Mouse (Mus musculus): ENCODE results near the gene Ttll3. TPM values are rescaled to one million over a fixed set of nuclear protein-coding genes. Genes with fewer than 3 reads are reported as not detected.

Ttll3 gene
- polyA plus RNA-seq, 1 experiment from 2014 or later = 4.2 TPM

DNA sequence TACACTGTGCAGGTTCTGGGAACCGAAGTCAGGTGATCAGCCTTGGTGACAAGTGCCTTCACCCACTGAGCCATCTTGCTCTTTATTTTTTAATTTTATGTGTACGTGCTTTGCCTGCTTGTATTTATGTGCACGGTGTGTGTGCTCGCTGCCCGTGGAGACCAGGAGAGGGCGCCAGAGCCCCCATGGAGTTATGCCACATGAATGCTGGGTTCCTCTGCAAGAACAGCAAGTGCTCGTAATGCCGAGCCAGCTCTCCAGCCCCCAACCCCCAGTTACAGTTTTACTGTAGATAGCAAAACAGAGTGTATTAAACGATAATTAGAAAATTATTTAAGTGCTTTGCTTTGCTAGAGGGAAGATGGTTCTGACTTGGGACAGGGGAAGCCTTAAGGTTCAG, 17.6 kb downstream of the Ttll3 start:
- H3K27ac ChIP-seq = no peak overlapping the region
- H3K27me3 ChIP-seq (ENCODE audit: poor library complexity, severe bottlenecking) = no peaks in the 10 kb centered on the region
- no peaks in the 10 kb centered on the region for H3K9me3 ChIP-seq
- WGBS = 83% methylated on average over 9 of the region's 9 CpGs
- DNase-seq (ENCODE audit: extremely low spot score, low spot score) = no peak
- H3K4me3 ChIP-seq = no peak overlapping the region
- H3K36me3 ChIP-seq (replicated peaks) = peaks cover 17% of the 10 kb centered on the region
- H3K4me1 ChIP-seq = no peaks in the 10 kb centered on the region

DNA sequence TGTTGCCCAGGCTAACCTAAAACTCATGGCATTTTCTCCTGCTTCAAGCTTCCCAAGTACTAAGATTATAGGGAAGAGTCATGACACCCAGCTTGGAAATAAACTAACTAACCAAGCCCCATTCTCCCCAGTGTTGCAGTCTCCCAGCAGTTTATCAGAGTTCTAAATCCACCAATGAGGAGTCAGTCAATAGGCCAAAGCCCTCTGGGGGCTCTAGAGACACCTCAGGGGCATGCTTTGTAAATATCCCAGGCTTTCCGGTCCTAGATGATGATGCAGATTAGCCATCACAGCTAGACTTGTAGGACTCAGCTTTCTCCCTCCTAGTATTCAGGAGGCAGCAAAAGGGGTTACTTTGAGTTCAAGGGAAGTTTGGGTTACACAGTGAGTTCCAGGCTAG, 20.9 kb downstream of the Ttll3 start:
- no peak for DNase-seq (ENCODE audit: extremely low spot score, low spot score)
- H3K27me3 ChIP-seq (ENCODE audit: poor library complexity, severe bottlenecking) = no peaks in the 10 kb centered on the region
- WGBS = 79% methylated on average over 1 of the region's 1 CpGs

DNA sequence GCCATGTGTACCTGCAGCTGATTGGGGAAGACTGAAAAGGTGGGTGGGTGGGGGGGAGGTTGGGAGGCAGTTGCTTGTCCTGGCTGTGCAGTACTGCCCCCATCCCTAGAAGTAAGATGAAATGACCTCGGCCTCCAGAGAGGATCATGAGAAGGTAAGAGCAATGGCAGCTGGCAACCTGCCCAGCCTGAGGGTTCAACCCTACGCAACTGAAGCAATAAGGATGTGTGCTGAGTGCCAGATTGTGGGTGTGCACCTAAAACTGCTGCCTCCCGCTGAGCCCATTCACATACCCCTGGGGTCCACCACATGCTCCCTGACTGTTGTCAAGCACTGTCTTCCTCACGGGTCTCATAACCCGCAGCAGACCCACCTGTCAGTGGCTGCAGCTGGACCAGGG, 27.4 kb downstream of the Ttll3 start:
- Histone ChIP-seq H3K27ac (no peak overlapping the region), H3K36me3 (replicated peaks) (peaks cover 38% of the 10 kb centered on the region), H3K4me1 (peaks cover 17% of the 10 kb centered on the region), H3K9me3 (no peaks in the 10 kb centered on the region), H3K4me3 (no peak overlapping the region), H3K27me3 (ENCODE audit: poor library complexity, severe bottlenecking) (no peaks in the 10 kb centered on the region)
- whole genome bisulfite sequencing = 93% methylated on average over 5 of the region's 5 CpGs
- DNase-seq (ENCODE audit: extremely low spot score, low spot score) = no peak

More for the DNA sequence above, 20.9 kb downstream of the Ttll3 start:
- Histone ChIP-seq H3K27ac (no peak overlapping the region), H3K9me3 (no peaks in the 10 kb centered on the region), H3K36me3 (replicated peaks) (peaks cover 33% of the 10 kb centered on the region), H3K4me1 (no peaks in the 10 kb centered on the region), H3K4me3 (no peak overlapping the region)

DNA sequence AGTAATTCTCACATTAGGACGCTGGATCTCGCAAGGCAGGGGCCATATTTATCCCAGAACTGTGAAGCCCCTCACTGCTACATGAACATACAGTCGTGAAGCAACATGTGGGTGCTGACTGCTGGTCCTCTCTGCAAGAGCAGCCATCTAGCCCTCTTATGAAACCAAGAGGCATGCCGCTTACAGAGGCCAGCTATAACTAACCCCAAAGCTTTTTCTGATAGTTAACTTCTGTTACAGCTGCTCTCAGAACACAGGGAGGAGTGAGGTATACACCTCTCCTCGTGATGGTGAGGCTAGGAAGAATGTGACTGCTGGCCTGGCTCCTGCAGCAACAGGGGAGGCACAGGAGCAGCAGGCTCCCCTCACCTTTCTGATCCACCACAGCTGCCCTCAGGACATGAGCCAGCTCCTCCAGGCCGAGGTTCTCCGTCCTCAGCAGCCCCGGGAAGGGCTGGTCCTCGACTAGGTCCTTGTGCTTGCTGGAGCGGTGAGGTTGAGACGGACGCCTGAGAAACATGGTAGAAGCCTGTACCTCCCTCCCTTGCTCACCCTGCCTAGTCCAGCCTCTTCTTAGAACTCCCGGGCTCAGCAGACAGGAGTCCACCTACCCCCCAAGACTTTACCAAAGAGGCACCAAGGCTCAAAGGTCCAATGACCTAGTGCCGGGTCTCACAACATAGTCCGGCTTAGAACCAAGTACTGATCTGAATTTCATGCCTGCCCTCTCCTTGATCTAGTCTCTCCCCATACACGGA, 29.6 kb downstream of the Ttll3 start:
- H3K27ac ChIP-seq = peak overlapping the region; percentile 80
- WGBS = 20% methylated on average over 16 of the region's 16 CpGs
- H3K4me3 ChIP-seq = peak overlapping the region; percentile 64
- peaks cover 35% of the 10 kb centered on the region for H3K36me3 ChIP-seq (replicated peaks)
- no peaks in the 10 kb centered on the region for H3K27me3 ChIP-seq (ENCODE audit: poor library complexity, severe bottlenecking)
- no peaks in the 10 kb centered on the region for H3K9me3 ChIP-seq
- DNase-seq (ENCODE audit: extremely low spot score, low spot score) = no peak
- H3K4me1 ChIP-seq = peaks cover 17% of the 10 kb centered on the region

DNA sequence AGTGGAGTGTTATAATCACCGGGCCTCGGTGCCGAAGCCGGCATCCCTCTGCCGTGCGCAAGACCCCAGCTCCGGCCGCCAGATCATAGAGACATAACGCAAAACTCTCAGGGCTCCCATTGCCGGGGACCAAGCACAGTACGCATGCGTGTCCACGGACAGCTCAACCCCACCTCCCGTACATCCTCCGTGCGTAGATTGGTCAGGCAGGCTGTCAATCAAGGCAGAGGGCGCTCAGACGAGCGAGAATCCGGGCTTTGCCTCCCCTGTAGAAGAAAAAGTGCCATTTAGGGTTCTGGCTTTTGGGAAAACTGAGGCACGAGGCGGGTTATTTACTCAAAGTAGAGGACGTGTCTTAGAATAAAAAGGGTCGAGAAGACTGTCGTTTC, 30.1 kb downstream of the Ttll3 start, which contains the start of gene Rpusd3:
Gene Rpusd3 (minus strand): TSS at position 142 of the 389 bp plus-strand sequence.
- H3K27me3 ChIP-seq (ENCODE audit: poor library complexity, severe bottlenecking) = no peaks in the 10 kb centered on the region
- peaks cover 30% of the 10 kb centered on the region for H3K36me3 ChIP-seq (replicated peaks)
- peak; percentile 94 for DNase-seq (ENCODE audit: extremely low spot score, low spot score)
- peak within 1 kb of the TSS; percentile 64 for H3K4me3 ChIP-seq
- WGBS = under 1% methylated on average over 25 of the region's 25 CpGs
- H3K4me1 ChIP-seq = peaks cover 17% of the 10 kb centered on the region
- H3K27ac ChIP-seq = peak within 1 kb of the TSS; percentile 80
- H3K9me3 ChIP-seq = no peaks in the 10 kb centered on the region

DNA sequence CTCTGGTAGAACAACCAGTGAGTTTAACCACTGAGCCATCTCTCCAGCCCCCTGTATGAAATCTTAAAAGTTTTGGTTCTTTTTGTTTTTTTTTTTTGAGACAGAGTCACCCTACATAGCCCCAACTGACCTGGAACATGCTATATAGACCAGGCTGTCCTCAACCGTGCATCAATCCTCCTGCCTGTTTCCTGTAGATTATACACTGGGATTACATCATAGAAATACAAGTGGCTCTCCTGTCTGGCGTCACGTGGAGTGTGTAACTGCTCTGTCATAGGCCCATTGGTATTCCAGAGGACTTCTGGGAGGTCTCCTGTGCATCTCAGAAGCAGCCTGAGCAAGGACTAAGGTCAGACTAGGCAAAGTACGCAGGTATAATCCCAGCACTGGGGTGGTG, 33.9 kb downstream of the Ttll3 start:
- no peak for DNase-seq (ENCODE audit: extremely low spot score, low spot score)
- Histone ChIP-seq H3K36me3 (replicated peaks) (no peaks in the 10 kb centered on the region), H3K4me3 (no peak overlapping the region), H3K27ac (no peak overlapping the region), H3K27me3 (ENCODE audit: poor library complexity, severe bottlenecking) (no peaks in the 10 kb centered on the region), H3K4me1 (peaks cover 12% of the 10 kb centered on the region), H3K9me3 (0 out of 2 replicates have a peak, but pooled peaks cover 4% of the 10 kb centered on the region)
- whole genome bisulfite sequencing = 83% methylated on average over 4 of the region's 4 CpGs

DNA sequence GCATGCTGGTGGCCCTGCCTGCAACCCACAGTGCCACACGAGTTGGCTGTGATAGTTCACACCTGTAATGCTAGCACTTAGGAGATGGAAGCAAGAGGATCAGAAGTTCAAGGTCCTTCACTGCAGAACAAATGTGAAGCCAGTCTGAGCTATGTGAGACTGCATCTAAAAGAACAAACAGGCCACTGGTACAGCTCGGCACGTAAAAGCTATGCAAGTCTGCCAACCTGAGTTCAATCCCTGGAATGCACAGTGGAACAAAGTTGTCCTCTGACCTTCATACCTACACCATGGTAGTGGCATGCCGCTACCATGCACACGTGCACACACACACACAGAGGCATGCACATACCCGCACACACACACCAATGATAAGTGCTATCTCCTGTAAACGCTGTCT, 35.1 kb downstream of the Ttll3 start:
- no peak overlapping the region for H3K4me3 ChIP-seq
- WGBS = 90% methylated on average over 7 of the region's 7 CpGs
- H3K4me1 ChIP-seq = peaks cover 4% of the 10 kb centered on the region
- no peaks in the 10 kb centered on the region for H3K36me3 ChIP-seq (replicated peaks)
- H3K27ac ChIP-seq = no peak overlapping the region
- 0 out of 2 replicates have a peak, but pooled peaks cover 4% of the 10 kb centered on the region for H3K9me3 ChIP-seq
- DNase-seq (ENCODE audit: extremely low spot score, low spot score) = no peak
- H3K27me3 ChIP-seq (ENCODE audit: poor library complexity, severe bottlenecking) = no peaks in the 10 kb centered on the region

DNA sequence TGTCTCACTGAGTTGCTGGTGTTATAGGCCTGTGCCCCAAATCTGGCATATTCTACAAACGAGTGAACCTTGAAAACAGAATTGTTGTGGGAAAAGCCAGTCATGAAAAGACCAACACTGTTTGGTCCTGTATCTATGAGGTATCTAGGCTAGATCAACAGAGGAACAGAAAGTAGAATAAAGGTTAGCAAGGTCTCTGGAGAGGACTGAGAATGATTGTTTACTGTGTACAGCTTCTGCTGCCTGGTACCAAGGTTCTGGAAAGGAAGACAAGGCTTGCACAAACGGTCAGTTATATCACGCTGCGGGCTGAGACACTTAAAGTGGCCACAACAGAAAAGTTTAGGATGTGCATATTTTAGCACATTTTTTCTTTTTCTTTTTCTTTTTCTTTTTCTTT, 37.6 kb downstream of the Ttll3 start:
- WGBS = 91% methylated on average over 4 of the region's 4 CpGs
- Histone ChIP-seq H3K36me3 (replicated peaks) (no peaks in the 10 kb centered on the region), H3K4me3 (no peak overlapping the region), H3K4me1 (no peaks in the 10 kb centered on the region), H3K9me3 (0 out of 2 replicates have a peak, but pooled peaks cover 4% of the 10 kb centered on the region), H3K27me3 (ENCODE audit: poor library complexity, severe bottlenecking) (no peaks in the 10 kb centered on the region), H3K27ac (no peak overlapping the region)
- DNase-seq (ENCODE audit: extremely low spot score, low spot score) = no peak

DNA sequence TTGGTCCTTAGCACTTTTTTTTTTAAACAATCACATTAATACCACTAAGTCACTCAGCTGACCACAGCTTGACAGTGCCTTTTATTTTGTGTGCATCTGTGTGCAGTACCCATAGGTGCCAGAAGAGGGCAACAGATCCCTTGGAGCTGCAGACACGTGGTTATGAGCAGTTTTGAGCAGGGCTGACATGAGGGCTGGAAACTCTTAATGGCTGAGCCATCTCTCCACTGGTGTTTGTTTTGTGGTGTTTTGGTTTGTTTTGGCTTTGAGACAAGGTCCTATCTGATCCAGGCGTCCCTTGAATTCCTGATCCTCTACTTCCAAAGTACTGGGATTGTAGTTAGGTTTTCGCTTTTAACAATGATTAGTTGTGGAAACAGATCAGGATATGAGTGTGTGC, 38.3 kb downstream of the Ttll3 start:
- Histone ChIP-seq H3K9me3 (0 out of 2 replicates have a peak, but pooled peaks cover 4% of the 10 kb centered on the region), H3K27ac (no peak overlapping the region), H3K4me3 (no peak overlapping the region), H3K27me3 (ENCODE audit: poor library complexity, severe bottlenecking) (no peaks in the 10 kb centered on the region), H3K4me1 (no peaks in the 10 kb centered on the region), H3K36me3 (replicated peaks) (no peaks in the 10 kb centered on the region)
- DNase-seq (ENCODE audit: extremely low spot score, low spot score) = peak; percentile 40
- 64% methylated on average over 3 of the region's 3 CpGs for WGBS

DNA sequence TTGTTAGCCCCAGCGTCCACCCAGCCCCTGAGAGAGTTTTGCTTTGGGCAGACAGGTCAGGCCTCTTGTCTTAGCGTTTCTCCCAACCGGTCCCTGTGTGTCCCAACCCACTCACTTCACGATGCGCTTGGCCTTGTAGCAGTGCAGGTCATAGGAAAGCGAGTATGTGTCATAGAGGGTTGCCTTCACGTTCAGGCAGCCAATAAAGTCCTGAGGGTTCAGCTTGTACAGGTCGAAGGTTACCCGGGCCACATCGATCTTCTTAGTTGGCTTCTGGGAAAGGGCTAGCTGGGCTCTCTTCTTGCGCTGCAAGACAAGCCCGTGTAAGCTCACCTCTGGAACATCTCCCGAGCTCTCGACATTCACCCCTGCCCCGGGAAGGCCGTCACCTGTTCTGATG, 38.9 kb downstream of the Ttll3 start:
- DNase-seq (ENCODE audit: extremely low spot score, low spot score) = no peak
- WGBS = 93% methylated on average over 16 of the region's 16 CpGs
- no peaks in the 10 kb centered on the region for H3K27me3 ChIP-seq (ENCODE audit: poor library complexity, severe bottlenecking)
- 0 out of 2 replicates have a peak, but pooled peaks cover 4% of the 10 kb centered on the region for H3K9me3 ChIP-seq
- H3K4me3 ChIP-seq = no peak overlapping the region
- no peaks in the 10 kb centered on the region for H3K4me1 ChIP-seq
- H3K27ac ChIP-seq = no peak overlapping the region
- no peaks in the 10 kb centered on the region for H3K36me3 ChIP-seq (replicated peaks)

DNA sequence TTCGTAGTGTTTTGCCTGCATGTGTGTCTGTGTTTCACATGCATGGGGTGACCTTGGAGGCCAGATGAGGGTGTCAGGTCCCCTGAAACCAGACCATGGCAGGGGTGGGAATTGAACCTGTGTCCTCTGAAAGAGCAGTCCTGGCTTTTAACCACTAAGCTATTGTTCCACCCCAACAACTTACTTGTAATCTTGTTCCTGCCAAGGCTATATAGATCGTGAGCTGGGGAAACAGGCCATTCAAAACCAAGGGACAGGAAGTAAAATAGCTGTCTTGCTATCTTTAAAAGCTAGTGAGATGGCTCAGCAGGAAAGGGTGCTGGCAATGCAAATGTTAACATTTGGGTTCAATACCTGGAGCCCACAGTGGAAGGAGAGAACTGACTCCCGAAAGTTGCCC, 40.9 kb downstream of the Ttll3 start:
- Histone ChIP-seq H3K27ac (no peak overlapping the region), H3K36me3 (replicated peaks) (no peaks in the 10 kb centered on the region), H3K4me3 (no peak overlapping the region), H3K9me3 (0 out of 2 replicates have a peak, but pooled peaks cover 4% of the 10 kb centered on the region), H3K4me1 (no peaks in the 10 kb centered on the region), H3K27me3 (ENCODE audit: poor library complexity, severe bottlenecking) (no peaks in the 10 kb centered on the region)
- WGBS = 80% methylated on average over 3 of the region's 3 CpGs
- DNase-seq (ENCODE audit: extremely low spot score, low spot score) = no peak

DNA sequence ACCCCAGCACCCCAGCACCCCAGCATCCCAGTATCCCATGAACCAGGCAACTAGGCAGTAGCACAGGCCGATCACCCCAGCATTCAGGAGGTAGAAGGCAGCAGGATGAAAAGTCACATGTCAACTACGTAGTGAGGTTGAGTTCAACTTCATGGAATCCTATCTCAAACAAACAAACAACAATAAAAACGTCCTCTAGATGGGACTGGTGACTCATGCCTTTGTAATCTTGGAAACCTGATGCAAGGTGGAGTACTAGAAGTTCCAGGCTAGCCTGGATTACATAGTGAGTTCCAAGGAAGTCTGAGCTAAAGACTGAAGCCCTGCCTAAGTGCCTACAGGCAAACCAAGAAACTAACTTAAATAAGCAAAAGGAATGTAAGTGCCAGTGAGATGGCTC, 41.8 kb downstream of the Ttll3 start:
- Histone ChIP-seq H3K9me3 (0 out of 2 replicates have a peak, but pooled peaks cover 4% of the 10 kb centered on the region), H3K27ac (no peak overlapping the region), H3K4me1 (no peaks in the 10 kb centered on the region), H3K36me3 (replicated peaks) (no peaks in the 10 kb centered on the region), H3K27me3 (ENCODE audit: poor library complexity, severe bottlenecking) (no peaks in the 10 kb centered on the region), H3K4me3 (no peak overlapping the region)
- DNase-seq (ENCODE audit: extremely low spot score, low spot score) = no peak
- 74% methylated on average over 3 of the region's 3 CpGs for WGBS

DNA sequence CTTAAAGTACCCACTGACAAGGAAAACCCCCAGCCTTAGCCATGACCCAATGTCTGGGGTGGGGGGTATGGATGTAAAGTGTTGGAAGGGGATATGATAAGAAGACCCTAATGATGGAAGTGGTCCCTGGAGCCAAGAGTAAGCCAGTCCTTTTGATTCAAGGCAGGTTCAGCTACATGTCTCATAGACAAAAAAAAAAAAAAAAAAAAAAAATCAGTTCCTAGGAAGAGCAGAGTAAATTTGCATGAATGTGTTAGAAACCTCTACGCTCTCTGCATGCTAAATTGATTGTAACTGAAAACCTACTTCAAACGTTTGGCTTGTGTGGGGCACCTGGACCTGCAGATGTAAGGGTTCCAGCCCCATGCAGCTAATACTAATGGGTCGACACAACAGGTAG, 42.7 kb downstream of the Ttll3 start:
- 76% methylated on average over 3 of the region's 3 CpGs for WGBS
- H3K4me1 ChIP-seq = no peaks in the 10 kb centered on the region
- no peak for DNase-seq (ENCODE audit: extremely low spot score, low spot score)

More for the DNA sequence above, 42.7 kb downstream of the Ttll3 start:
- Histone ChIP-seq H3K27me3 (ENCODE audit: poor library complexity, severe bottlenecking) (no peaks in the 10 kb centered on the region), H3K4me3 (no peak overlapping the region), H3K27ac (no peak overlapping the region), H3K9me3 (0 out of 2 replicates have a peak, but pooled peaks cover 4% of the 10 kb centered on the region), H3K36me3 (replicated peaks) (no peaks in the 10 kb centered on the region)
